Mouse (Mus musculus) lung, adult 2 months (tissue): Measurements from ENCODE around the gene Thsd4.

Experiments
- CTCF ChIP-seq: fragments of 200-500 bp; IDR thresholded peaks from 2 replicates; pipeline ENCODE4 v1.5.1; 2011; ENCODE audit warnings: mild to moderate bottlenecking, low read length, control low read depth; ENCODE audit not compliant: insufficient read depth
- POLR2A ChIP-seq: fragments of 200-500 bp; IDR thresholded peaks from 2 replicates; pipeline ENCODE4 v1.6.1; 2011; ENCODE audit warnings: low read depth, mild to moderate bottlenecking, control low read depth, low read length, borderline replicate concordance; ENCODE audit errors: extremely low read depth

DNA sequence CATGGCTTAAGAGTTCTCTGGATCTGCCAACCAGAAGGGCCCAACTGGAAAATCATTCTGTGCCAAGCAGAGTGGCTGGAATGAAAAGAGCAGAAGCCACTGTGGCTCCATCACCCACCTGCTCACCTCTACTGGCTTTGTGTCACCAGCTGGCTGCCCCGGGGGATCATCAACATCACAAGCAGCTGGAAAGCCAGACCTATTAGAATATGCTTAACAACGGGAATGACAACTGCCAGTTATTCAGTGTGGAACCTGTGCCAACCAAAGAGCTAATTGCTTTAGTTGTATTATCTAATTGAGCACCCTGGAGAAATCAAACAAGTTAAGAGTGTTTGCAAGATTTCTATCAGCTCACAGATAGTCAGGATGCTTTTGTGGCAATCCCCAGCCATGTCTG is 87.8 kb downstream of the Thsd4 start:
- TF ChIP-seq POLR2A (no peak), CTCF (no peak)
